Mouse (Mus musculus): Measurements from ENCODE around the gene Pde4b.

DNA sequence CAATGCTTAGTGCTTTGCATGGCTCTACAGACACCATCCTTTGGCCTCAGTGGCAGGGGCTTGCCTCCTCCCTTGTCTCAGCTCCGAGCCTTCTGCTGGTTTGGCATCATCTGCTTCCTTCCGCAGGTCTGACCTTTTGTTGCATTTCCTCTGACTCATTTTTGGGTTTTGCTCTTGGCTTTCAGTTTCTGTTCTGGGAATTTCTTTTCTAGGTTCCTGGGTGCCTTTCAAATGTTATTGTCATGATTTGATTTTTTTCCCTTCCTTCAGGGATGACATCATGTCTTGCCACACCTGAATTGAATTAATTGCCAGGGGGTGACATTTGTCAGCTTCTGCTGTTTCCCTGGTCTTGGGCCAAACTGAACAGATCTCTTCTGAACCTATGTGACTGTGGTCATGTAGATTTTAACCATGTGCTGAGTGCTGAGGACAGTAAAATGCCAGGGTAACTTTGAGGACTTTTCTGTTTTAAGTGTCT lies 17.2 kb downstream of the Pde4b start:
- TF ChIP-seq POLR2A (IDR thresholded peaks at IDR 0.05; ENCODE audit: borderline replicate concordance, insufficient read depth, low read length) (no peak), CTCF (IDR thresholded peaks at IDR 0.05; ENCODE audit: borderline replicate concordance, insufficient read depth, low read depth, low read length) (no peak)
